Mouse (Mus musculus): Measurements from ENCODE around the gene Wasl.

Wasl gene

DNA sequence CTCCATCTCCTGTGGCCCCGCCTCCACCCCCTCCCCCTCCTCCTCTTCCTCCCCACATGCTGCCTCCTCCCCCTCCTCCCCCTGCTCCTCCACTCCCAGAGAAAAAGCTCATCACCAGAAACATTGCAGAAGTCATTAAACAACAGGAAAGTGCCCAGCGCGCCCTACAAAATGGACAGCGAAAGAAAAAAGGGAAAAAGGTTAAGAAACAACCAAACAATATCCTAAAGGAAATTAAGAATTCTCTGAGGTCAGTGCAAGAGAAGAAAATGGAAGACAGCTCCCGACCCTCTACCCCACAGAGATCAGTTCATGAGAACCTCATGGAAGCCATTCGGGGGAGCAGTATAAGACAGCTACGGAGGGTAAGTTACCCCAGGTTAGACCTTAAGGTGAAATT, 60.5 kb downstream of the Wasl start:
- no peak for DNase-seq (ENCODE audit: low spot score in 2 of 2)

DNA sequence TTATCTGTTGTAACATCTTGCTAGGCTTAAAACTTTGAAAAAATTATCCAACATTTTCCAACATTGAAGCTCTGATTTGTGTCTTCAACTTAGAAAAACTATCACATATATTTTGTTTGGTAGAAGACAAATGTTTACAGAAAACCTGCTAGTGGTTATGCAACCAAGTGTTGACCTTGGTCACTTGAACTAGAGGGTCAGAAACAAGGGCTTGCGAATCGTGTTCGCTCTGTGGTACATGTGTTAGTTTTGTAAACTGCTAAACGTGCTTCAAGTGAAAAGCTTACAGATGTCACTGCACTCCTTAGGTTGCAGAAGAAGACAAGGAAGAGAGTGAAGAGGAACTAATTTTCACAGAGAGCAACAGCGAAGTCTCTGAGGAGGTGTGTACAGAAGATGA, 61.8 kb downstream of the Wasl start:
- DNase-seq (ENCODE audit: low spot score in 2 of 2): no peak

DNA sequence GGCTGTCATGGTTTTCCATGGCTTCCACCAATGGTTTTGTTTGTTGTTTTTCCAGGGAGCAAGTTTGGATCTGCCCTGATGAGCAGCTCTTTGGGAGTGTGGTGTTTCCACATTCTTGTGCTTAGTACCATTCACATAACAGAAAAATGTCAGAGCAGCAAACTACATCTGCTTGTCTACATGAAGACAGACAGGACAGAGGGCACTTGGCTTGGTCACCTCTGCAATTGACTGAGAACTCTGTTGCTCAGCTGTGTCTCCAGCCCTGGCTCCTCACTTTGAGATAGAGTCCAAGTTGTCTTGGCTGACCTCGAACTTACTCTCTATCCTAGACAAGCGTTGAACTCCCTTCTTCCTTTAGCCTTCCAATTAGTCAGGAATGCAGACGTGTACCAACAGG, 62.5 kb downstream of the Wasl start:
- no peak for DNase-seq (ENCODE audit: low spot score in 2 of 2)

DNA sequence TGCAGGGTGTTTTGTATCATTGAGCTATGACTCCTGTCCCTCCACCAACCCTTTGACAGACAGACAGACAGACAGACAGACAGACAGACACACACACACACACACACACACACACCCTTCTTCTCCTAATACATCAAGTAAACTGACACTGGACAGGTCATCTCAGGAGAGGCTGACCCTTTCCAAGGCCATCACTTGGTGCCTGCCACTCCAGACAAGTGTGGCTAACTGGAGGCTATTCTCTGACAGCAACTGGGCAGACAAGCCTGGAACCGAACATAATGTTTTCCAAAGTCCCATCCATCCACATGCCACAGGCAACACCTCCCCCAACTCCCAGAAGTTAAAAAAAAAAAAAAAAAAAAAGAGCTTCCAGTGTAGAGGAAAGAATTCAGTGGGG, 63.1 kb downstream of the Wasl start:
- no peak for DNase-seq (ENCODE audit: low spot score in 2 of 2)

DNA sequence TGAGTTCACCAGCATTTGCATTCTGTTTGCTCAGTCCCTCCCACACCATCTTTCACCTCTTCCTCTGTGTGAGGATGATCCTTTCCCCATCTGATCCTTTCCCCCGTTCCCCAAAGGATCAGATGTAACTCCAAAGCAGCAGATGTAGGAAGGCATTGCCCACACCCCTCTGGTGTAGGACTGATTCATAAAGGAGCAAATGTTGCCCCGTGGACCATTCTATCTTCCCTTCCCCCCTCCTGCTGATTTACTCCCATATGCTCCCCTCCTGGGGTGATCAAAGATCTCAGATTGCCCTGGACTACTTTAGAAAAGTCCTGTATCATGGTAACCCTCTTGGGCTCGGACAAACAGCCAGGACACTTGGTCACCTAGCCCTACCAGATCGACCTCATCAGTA, 64.1 kb downstream of the Wasl start:
- no peak for DNase-seq (ENCODE audit: low spot score in 2 of 2)

DNA sequence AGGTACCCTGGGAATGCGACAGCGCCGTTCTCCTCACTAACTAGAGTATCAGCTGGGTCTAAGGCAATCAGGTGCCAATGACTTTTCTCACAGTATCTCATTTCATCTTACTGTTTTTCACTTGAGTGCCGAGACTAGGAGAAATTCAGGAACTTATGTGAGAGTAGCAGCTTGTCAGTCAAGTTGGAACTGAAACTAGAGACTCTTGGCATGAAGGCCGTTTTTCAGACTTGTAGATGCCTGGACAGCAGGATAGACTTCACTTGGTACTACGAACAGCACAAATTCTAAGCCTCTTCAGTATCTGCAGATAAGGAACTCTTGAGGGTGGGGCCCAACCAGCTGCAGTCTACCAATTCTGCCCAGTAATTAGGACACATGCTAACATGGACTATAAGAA, 64.7 kb downstream of the Wasl start:
- DNase-seq (ENCODE audit: low spot score in 2 of 2): no peak

DNA sequence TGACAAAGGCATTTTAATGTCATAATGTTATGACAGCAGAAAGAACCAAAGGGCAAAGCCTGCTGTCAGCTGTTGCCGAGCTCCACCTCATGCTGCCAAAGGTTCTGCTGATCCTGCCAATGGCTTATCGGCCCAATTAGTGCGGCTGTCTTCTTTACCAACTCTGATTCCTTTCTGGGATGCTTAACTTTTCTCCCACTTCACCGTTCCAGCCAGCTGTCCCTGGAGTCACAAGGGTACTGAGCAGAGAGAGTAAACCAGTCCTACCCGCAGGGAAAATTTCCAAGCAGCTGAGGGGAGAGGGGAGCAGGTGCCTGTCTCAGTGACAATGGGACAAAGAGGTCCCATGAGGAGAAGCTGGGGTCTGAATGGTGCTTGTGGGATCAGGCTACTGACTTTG, 65.2 kb downstream of the Wasl start:
- DNase-seq (ENCODE audit: low spot score in 2 of 2): no peak

DNA sequence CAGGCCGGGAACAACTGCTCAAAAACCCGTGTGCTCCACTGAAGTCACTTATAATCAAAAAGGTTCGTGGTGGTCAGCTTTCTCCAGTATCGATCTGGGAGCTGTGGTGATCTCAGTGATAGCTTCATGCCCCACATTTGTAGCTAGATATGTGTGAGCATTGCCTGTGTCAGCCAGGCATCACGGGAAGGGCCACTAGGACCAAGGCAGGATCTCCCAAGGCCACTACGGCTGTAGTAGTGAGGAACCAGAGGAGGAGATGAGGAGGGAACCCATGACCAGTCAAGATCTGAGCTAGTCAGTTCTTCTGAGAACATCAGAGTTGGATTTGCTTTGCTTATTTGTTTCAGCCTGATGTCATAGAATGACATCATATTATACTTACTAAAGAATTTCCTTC, 65.6 kb downstream of the Wasl start:
- DNase-seq (ENCODE audit: low spot score in 2 of 2): no peak

DNA sequence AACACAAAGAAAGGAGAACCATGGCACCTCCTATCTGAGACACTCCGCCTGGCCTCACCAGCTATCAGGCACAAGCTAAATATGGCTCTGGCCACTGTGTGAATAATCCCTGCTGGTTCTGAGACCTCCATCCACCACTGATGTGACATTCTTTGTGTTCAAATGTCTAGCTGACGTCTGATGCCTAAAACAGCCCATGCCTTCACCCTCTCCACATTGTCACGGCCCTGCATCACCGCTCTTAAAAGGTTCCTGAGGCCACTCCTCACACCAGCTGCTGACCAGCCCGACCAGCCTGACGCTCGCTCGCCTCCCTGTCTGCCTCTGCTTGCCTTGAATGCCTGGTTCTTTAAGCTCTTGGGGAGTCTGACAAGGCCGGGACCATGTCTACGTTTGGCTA, 67.3 kb downstream of the Wasl start, which contains the start of gene Lmod2:
Gene Lmod2 (plus strand): TSS at position 263 of the 400 bp plus-strand sequence.
- DNase-seq (ENCODE audit: low spot score in 2 of 2): no peak

DNA sequence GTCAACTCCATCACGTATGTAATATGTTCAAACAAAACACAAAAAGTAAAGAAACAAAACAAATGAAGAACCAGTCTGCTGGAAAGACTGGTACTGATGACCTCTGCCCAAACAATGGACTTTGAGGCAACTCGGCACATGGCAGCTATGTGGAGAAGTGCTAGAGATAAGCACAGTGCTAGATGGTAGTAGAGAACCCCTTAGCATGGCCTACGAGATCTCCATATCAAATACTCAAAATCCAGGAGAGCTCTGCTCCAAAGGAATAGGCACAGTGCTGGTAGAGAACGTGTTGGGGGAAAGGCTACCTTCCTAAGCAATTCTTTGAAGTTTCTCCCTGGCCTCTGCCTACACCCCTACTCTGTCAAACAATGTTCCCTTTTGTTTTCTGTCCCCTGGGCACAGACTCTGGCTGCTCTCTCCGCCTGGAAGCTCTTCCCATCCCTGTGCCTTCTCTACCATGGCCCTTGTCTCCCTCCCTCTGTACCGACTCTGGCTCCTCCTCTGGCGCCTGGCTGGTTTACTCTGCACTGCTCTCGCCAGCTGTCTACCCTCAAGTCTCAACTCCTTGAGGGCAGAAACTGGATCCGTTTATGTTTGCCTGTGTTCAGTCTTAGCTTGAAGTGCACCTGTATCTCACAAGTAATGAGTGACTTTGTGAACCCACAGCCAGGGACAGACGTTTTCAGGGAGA, 73.1 kb downstream of the Wasl start:
- no peak for DNase-seq (ENCODE audit: low spot score in 2 of 2)

DNA sequence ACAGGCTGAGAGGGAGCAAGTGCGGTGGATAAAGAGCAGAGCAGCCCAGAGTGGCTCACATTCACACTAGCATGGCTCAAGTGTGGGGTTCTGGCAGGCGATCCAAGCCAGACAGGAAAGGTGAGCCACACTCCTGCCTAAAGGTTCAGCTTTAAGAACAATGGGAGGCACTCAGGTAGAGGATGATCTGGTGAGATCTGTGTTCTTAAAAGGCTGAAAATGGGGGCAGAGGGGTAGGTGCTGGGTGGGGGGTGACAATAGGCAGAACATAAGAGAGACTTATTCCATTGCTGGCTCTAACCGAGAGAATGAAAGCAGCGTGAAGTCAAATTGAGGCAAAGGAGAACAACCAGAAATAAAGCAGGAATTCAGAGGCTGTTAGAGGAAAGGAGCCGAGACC, 74.5 kb downstream of the Wasl start:
- DNase-seq (ENCODE audit: low spot score in 2 of 2): no peak

DNA sequence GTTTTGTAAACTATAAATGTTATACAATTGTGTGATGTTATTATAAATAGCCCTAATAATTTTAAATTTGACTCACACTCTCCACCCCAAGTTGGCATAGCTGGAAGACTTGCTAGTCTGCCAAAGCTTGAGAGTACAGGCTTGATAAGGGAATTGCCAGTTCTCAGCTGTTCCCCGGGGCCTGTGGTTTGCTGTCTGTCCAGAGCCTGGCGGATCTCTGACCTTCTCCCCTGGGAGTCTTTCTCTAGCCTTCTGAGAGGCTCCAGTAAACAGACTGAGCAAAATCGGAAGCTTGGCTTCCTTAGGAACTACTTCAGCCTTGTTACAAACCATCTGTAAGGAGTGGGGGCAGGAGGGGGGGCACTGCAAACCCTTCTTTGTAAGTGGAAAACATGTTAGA, 77.9 kb downstream of the Wasl start:
- DNase-seq (ENCODE audit: low spot score in 2 of 2): no peak

DNA sequence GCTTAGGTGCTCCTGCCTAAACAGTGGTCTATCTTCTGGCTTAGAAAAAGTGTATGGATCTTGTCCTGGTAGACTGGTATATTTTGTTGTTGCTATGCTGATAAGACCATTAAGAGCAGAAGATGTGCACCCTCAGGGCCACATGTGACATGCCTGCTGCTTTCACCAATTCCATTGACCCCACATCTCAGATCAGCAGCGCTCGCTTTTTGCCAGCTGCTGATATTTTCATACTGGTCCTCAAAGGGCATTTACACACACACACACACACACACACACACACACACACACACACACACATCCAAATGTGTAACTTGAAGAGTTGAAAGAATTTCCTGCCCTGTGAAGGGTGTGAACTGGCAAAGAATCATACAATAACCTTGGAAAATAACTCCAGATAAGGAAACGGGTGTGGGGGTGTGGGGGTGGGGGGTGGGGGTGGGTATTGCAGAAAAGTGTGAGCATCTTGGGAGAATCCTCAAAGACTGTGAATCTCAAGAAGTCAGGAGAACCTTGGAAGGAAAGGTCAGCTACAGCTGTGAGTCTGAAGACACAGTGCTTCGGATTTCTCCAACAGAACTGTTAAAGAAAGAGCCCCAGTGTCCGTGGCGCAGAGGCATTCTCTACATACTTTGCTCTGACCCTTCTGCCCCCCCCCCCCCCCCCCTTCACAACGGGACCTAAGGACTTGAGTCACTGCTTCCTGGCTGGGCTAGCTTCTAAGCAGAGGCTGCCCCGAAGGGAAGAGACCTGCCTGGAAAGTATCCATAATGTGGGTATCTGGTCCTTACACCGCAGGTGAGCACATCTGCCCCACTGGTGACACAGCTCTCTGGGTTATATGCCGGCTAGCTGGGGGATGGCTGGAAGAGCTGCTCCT, 79.1 kb downstream of the Wasl start:
- DNase-seq (ENCODE audit: low spot score in 2 of 2): no peak

DNA sequence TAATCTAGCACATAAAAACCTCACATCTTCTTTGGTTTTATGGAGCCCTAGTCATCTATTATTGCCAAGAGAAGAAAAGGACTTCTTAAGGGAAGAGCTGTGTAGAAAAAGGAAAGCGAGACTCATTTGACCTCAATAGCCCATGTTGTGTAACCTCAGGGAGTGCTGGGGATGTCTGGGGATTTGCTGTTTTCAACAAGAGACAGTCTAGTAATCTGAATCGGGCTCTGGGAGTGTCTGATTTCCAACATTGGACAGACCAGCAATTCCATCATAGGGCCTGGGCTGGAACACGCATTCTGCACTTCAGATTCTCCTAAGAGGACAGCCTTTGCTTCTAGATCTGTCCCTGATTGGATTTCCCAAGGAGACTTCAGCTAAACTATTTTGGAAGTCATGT, 81.4 kb downstream of the Wasl start:
- DNase-seq (ENCODE audit: low spot score in 2 of 2): no peak

DNA sequence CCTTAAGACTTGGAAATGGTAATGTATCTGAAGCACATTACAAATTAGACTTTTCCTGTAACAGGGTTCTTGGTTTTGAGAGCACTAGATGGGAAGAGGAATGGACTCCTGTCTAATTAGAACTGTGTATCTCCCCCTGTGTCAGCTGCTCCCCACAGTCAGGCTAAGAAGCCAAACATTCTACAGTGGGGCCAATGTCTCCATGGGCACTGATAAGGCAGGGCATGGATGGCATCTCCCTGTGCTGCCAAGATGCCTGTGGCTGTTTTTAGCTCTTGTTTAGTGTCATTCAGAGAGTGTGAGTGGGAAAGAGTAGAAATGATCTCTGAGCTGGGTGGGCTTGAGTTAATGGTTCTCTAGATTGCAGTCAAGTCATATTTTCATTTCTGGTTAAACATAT, 91.5 kb downstream of the Wasl start:
- no peak for DNase-seq (ENCODE audit: low spot score in 2 of 2)

DNA sequence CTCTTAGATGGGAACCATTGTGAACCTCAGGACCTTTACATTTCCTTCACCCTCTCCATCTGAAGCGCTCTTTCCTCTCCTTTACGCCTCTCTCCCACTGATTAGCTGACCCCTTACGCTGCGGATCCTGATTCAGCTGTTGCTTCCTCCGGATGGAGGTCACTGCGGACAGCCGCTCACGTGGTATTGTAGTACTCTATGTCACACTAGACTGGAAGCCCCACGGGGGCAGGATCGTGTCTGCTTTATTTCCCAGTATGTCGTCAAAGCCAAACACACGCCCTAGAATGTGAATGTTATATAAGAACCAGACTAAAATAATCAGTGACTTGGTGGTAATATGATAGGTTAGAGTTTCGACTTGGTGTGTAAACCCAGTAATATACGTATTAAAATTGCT, 92.4 kb downstream of the Wasl start:
- no peak for DNase-seq (ENCODE audit: low spot score in 2 of 2)

DNA sequence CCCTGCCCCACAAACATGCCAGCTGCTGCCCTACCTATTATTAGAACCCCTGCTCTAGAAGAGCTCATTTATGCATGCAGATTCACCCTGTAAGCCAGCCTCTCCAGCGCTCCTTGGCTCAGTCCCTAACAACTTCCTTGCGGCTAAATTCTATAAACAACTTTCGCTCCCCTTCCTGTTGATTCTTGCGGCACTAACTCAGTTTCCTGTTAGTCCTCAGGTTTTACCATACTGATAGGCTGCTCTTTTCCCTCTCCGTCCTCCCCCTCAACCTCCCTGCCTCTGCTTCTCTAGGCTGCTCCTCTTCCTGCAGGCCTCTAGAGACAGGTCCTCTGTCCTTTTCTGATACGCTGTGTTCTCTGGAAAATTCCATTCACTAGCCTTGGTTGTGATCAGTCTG, 93.7 kb downstream of the Wasl start:
- DNase-seq (ENCODE audit: low spot score in 2 of 2): no peak

DNA sequence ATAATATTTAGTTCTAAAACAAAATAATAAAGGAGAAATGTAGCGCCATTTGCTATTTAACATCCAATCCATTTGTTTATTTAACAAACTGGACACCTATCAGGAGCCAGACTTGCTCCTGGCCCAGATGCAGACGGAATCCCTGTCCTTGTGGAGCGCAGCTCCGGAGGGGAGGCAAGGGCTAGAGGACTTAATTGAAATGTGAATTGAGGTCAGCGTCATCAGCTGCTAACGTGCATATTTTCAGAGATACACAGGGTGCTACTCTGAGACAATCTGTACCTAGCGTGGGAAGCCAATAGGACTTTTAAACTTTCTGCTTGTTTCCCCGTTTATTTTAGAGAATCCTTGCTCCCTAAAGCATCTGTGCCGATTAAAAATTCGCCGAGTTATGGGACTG, 94.5 kb downstream of the Wasl start:
- no peak for DNase-seq (ENCODE audit: low spot score in 2 of 2)

DNA sequence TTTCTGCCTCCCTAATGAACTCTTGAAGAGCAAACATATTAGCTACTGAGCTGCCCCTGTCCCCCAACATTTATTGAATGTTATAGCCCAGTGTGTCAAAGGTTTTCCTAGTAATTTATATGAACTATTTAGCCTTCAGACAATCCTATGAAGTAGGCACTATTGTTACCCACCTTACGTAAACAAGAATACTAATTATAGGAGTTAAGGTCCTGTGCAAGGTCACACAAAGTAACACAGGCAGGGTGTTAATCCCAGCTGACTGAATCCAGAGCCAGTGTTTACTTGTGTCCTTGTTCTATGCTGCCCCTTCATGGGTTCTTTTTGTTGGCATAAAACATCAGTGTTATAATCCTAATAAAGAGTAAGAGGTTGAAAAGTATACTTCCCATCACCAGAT, 95.1 kb downstream of the Wasl start:
- no peak for DNase-seq (ENCODE audit: low spot score in 2 of 2)

DNA sequence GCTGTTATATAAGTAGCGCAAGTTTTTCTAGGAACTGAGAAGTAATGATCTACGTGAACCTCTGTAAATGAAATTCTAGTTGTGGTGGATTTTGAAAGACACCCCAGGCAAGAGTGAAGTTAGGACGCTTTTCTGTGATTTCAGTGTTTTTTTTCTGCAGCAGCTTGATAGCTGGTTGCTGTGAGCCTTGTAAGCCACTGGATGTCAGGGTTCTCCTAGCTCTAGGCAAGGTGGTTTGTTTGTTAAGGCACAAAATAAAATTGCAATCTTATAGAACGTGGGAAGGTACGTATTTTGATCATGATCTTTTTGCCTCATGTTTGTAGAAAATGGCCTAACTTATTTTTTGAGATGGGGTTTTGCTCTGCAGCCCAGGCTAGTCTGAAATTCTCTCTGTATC, 95.8 kb downstream of the Wasl start:
- DNase-seq (ENCODE audit: low spot score in 2 of 2): no peak

DNA sequence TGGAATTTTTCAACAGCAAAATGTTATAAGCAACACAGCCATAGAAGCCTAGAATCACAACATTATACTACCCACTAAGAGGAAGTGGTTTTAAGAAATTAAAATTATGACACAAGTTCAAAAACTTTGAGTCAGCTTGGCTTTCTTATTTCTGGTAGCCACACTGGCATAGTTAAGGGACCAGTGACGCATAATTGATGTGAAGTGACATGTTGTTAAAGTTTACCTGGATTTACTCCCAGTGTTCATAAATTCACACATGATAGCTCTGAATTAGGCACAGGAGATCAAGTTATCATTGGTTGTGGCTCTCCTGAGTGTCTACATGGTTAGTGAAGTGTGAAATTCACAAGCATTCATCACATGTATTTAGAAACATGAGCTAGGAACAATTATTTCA, 99.9 kb downstream of the Wasl start:
- DNase-seq (ENCODE audit: low spot score in 2 of 2): no peak

DNA sequence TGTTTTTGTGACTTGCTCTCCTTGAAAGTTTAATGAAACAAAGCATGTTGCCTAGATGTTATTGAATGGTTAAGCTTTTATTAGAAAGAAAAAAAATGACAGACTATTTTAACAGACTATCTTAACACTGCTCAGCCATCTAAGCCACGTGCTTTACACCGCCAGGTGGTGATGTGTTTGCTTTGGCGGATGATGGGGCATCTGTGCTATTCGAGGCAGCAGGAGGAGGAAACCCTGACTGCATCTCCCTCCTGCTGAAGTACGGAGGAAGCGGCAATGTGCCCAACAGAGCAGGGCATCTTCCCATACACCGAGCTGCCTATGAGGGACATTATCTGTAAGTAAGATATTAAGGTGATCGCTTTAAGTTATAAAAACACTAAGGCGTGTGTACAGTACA, 100.7 kb downstream of the Wasl start:
- DNase-seq (ENCODE audit: low spot score in 2 of 2): no peak

Data from frontal cortex, postnatal 36 days (tissue).